Mouse (Mus musculus): ENCODE results near the gene Sh3gl1.
"Not testable (repeated sequence)": the region's sequence is repeated elsewhere in the genome, so short reads cannot be mapped to it uniquely, and the experiment has no call there.

The Sh3gl1 gene

GRCm38 (mm10) chr17:56036176-56036900 lies at the start of gene Sh3gl1:
Gene Sh3gl1, minus strand, starts transcription at chr17:56036635.
- peak; percentile 82 for ATAC-seq (ENCODE audit: low TSS enrichment)

- ATAC-seq (ENCODE audit: low TSS enrichment): peak; percentile 25
Measured at GRCm38 (mm10) chr17:56080781-56081585, 44.5 kb upstream of the Sh3gl1 start.

GRCm38 (mm10) chr17:56079921-56080320 lies 43.5 kb upstream of the Sh3gl1 start:
- no peak for ATAC-seq (ENCODE audit: low TSS enrichment)

GRCm38 (mm10) chr17:56078880-56079795 lies 42.7 kb upstream of the Sh3gl1 start, which contains the start of gene Hdgfl2:
Gene Hdgfl2, plus strand, starts transcription at chr17:56079634.
- ATAC-seq (ENCODE audit: low TSS enrichment): peak; percentile 78

GRCm38 (mm10) chr17:56078361-56078760 lies 41.9 kb upstream of the Sh3gl1 start:
- ATAC-seq (ENCODE audit: low TSS enrichment): not testable (repeated sequence)

- no peak for ATAC-seq (ENCODE audit: low TSS enrichment)
Measured at GRCm38 (mm10) chr17:56077523-56077922, 41.1 kb upstream of the Sh3gl1 start.

- ATAC-seq (ENCODE audit: low TSS enrichment): peak; percentile 60
Measured at GRCm38 (mm10) chr17:56074827-56075208, 38.4 kb upstream of the Sh3gl1 start, which contains the start of gene Ubxn6. Gene Ubxn6, minus strand, starts transcription at chr17:56075028.

- ATAC-seq (ENCODE audit: low TSS enrichment): peak; percentile 13; the same call in 1 of the 2 replicates
Measured at GRCm38 (mm10) chr17:56074097-56074826, 37.8 kb upstream of the Sh3gl1 start.

- ATAC-seq (ENCODE audit: low TSS enrichment): no peak
Measured at GRCm38 (mm10) chr17:56072243-56072642, 35.8 kb upstream of the Sh3gl1 start.

GRCm38 (mm10) chr17:56071126-56071525 lies 34.7 kb upstream of the Sh3gl1 start:
- no peak for ATAC-seq (ENCODE audit: low TSS enrichment)

GRCm38 (mm10) chr17:56069066-56069465 lies 32.6 kb upstream of the Sh3gl1 start:
- ATAC-seq (ENCODE audit: low TSS enrichment): no peak

GRCm38 (mm10) chr17:56066451-56066850 lies 30.0 kb upstream of the Sh3gl1 start:
- no peak for ATAC-seq (ENCODE audit: low TSS enrichment)

- not testable (repeated sequence) for ATAC-seq (ENCODE audit: low TSS enrichment)
Measured at GRCm38 (mm10) chr17:56065715-56066114, 29.3 kb upstream of the Sh3gl1 start.

GRCm38 (mm10) chr17:56062081-56062480 lies 25.6 kb upstream of the Sh3gl1 start:
- ATAC-seq (ENCODE audit: low TSS enrichment): no peak

GRCm38 (mm10) chr17:56057381-56058120 lies 21.1 kb upstream of the Sh3gl1 start:
- ATAC-seq (ENCODE audit: low TSS enrichment): no peak

- no peak for ATAC-seq (ENCODE audit: low TSS enrichment)
Measured at GRCm38 (mm10) chr17:56055945-56056678, 19.7 kb upstream of the Sh3gl1 start.

GRCm38 (mm10) chr17:56054938-56055337 lies 18.5 kb upstream of the Sh3gl1 start:
- no peak for ATAC-seq (ENCODE audit: low TSS enrichment)

GRCm38 (mm10) chr17:56051369-56051768 lies 14.9 kb upstream of the Sh3gl1 start:
- ATAC-seq (ENCODE audit: low TSS enrichment): no peak

GRCm38 (mm10) chr17:56040857-56041163 lies 4.4 kb upstream of the Sh3gl1 start:
- ATAC-seq (ENCODE audit: low TSS enrichment): no peak
